Mouse (Mus musculus): Measurements from ENCODE around the gene Nek9.

The Nek9 gene

GRCm38 (mm10) chr12:85263190-85263589 is 76.0 kb downstream of the Nek9 start:
- DNase-seq (ENCODE audit: low spot score): no peak

- no peak for DNase-seq (ENCODE audit: low spot score)
Measured at GRCm38 (mm10) chr12:85262489-85262888, 76.7 kb downstream of the Nek9 start.

GRCm38 (mm10) chr12:85257008-85257639 is 82.0 kb downstream of the Nek9 start:
- DNase-seq (ENCODE audit: low spot score): no peak

GRCm38 (mm10) chr12:85256074-85256751 is 82.9 kb downstream of the Nek9 start:
- DNase-seq (ENCODE audit: low spot score): no peak

GRCm38 (mm10) chr12:85252083-85252482 is 87.1 kb downstream of the Nek9 start:
- DNase-seq (ENCODE audit: low spot score): no peak
